Mouse (Mus musculus): ENCODE data around the gene Ttc28.

DNA sequence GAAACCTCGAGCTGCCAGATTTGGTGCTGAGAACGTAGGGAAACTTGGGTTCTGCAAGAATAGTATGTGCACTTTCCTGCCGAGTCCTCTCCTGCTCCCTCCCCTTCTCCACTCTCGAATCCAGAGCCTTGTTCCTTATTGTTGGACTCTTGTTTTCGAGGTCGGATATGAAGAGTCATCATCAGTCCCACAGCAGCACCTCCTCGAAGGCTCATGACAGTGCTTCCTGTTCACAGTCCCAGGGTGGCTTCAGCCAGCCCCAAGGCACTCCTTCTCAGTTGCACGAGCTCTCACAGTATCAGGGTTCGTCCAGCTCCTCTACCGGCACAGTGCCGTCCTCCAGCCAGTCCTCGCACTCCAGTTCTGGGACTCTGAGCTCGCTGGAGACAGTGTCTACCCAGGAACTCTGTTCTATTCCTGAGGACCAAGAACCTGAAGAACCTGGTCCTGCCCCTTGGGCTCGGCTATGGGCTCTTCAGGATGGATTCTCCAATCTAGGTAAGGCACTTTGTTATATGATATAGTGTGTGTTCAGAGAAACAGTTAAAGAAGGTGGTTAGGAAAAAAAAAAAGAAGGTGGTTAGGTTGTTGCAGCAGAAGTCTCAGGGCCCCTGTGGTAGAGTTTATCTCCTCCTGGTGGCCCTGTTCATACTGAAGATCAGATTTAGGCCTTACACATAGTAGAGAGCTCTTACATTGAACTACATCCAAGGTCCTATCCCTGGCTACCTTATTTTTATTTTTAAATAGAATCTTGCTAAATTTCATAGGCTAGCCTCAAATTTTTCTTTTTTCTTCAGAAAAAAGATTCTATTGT, 38.3 kb upstream of the Ttc28 start:
- TF ChIP-seq TAL1 (IDR thresholded peaks at IDR 0.05; ENCODE audit: low read length): no peak
- no peak for TF ChIP-seq GATA1 (IDR thresholded peaks at IDR 0.05; ENCODE audit: low read length)

Data from erythroblast, embryonic 14.5 days (primary cell).